Mouse (Mus musculus) kidney, adult 2 months (tissue): ENCODE measurements at regions not wholly inside any gene's neighbourhood (a gene's known extent, or its start where the extent isn't known, plus 50 kb on each side); places are given as distances from the start of the nearest gene placed in this dataset.

Experiments used
- CTCF ChIP-seq: fragments of 200-500 bp; conservative IDR thresholded peaks from 2 replicates; pipeline ENCODE4 v1.5.1; 2011; ENCODE audit warnings: low read depth, mild to moderate bottlenecking, control low read depth, low read length, moderate library complexity, mixed read lengths; ENCODE audit not compliant: insufficient read depth, insufficient read length
- POLR2A ChIP-seq: fragments of 200-500 bp; IDR thresholded peaks from one replicate; pipeline ENCODE4 v1.6.1; 2011; ENCODE audit warnings: low read depth, low read length, control low read depth

GRCm38 (mm10) chr8:29544142-29544541 lies 2096.7 kb downstream of the Poteg start:
- TF ChIP-seq CTCF (no peak), POLR2A (no peak)
